Mouse (Mus musculus) G1E-ER4 (cell line): ENCODE results near the gene Bbs2. TPM values are rescaled to one million over a fixed set of nuclear protein-coding genes. Genes with fewer than 3 reads are reported as not detected.

Source experiments
- GATA1 ChIP-seq: IDR thresholded peaks from one replicate; pipeline ENCODE4 v1.8.0; 2012; ENCODE audit warnings: low read length, inconsistent platforms
- polyA plus RNA-seq: library from polyadenylated mRNA; stranded (reverse); fragments of >175 nt; gene quantifications from 2 replicates; pipeline ENCODE4 v1.2.3, GENCODE M21; 2012

The Bbs2 gene
- polyA plus RNA-seq, 1 experiment, result 1.6 TPM

DNA sequence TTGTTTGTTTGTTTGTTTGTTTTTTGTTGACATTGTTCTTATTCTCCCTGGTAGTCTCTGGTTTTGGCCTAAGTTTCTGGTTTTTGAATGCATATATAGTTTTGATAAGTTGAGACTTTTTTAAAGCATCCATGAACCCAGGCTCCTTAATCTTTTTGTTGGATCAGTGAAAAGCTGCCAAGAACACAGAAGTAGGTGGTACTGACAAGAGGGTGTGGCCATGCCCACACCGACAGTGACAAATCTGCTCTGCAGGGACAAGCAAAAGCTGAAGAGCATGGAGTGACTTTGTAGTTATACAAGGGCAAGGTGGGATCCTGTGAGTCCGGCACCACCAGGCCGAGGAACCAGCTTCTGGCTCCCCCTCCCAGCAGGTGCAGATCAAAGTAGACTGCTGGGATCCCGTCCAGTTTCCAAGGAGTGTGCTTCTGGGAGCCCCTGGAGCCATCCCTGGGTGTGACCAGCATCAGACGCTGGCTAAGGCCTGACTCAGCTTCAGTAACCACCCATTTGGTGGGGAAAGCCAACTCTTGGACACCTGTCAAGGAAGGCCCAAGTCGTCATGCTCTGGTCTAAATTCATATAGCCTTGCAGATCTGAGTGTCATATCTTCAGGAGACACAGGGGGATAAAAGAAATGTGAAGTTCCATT is 11.9 kb upstream of the Bbs2 start:
- TF ChIP-seq GATA1, result no peak

DNA sequence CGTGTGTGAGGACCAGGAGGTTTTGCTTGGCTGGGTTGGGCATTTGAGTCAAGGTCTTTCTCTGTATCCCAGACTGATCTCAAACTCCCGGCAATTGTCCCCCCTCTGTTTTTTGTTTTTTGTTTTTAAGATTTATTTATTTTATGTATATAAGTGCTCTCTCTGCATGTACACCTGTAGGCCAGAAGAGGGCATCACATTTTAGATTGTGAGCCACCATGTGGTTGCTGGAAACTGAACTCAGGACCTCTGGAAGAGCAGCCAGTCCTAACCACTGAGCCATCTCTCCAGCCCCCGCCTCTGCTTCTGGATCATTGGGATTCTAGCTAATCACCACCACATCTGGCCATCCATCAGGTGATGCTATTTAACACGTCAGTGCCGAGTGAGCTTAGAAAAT is 11.1 kb upstream of the Bbs2 start:
- no peak for TF ChIP-seq GATA1

DNA sequence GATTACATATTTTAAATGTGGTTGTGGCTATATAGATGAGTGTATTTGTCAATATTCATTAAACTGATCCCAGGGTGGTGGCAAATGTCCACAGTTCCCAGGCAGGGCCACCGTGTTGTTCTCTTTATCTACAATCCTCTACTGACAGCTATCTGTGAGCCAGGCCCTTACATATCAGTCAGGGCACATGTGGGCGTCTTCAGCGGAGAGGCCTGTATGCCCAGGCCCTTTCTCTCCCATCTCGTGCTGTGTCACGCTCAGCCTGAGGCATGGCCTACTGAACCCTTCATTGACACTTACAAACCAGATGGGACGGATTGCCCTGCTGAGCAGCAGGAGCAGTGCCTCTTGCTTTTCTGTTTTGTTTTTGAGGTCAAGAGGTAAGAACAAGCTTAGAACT is 10.7 kb upstream of the Bbs2 start:
- no peak for TF ChIP-seq GATA1

DNA sequence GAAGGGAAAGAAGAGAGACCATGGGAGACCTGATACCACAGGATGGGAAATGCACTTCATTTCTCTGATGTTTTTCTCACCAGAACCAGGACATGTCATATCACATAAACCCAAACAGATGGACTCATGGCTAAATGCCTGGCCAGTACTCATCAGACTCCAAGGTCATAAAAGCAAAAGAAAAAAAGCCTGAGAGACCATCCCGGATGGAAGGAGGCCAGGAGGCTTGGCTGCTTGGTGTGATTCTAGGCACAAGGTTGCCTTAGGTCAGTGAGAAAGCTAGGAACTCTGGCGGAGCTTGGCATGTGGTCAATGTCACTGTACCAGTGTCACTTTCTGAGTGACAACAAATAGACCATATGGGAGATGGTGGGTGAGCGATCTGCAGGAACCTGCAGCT is 9.1 kb upstream of the Bbs2 start:
- TF ChIP-seq GATA1, result no peak

DNA sequence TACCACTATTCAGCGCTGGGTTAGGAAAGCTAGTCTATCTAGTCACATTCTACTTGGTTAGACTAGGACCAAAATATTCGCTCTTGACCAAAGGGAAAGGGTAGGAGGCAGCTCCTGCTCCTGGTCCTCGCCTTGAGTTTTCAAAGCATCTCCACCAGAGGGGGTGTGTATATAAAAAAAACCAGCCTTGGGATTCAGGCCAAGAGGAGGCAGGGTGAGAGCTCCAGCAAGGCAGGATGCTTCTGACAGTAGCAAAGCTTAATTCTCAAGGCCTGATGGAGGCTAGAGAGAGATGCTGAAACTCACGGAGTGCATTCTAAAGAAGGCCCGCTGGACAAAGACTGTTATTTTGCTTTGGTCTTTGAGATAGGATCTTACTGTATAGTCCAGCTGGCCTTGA is 5.4 kb upstream of the Bbs2 start:
- TF ChIP-seq GATA1, result no peak

DNA sequence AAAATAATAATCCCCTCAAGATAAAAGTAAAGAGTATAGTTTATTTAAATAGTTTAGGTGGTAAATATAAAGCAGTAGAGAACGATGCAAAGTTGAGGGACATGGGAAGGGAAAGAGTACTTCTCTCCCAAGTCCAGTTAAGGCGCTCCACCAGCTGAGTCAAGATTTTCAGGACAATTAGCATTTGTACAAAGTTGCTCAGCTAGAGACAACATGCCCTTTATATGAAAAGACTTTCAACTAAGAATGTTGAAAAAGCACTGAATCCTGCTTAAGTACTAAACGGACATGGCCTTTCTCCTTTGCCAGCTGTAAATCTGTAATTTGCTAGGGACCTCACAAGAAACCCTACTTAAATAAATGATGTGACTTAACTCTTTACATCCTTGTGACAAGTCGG is 268 bp upstream of the Bbs2 start:
- no peak for TF ChIP-seq GATA1

DNA sequence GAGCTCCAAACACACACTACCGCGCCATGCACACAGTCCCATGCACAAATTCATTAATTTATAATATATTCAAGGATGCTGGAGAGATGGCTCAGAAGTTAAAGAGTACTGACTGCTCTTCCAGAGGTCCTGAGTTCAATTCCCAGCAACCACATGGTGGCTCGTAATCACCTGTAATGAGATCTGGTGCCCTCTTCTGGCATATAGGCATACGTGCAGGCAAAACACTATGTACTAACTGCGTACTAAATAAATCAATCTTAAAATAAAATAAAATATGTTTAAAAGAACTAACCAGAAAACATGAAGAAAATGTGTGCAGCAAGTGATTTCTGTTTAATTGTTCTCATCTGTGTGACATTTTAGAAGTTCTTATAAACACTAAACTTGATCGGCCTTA is 4.4 kb downstream of the Bbs2 start:
- TF ChIP-seq GATA1, result no peak

DNA sequence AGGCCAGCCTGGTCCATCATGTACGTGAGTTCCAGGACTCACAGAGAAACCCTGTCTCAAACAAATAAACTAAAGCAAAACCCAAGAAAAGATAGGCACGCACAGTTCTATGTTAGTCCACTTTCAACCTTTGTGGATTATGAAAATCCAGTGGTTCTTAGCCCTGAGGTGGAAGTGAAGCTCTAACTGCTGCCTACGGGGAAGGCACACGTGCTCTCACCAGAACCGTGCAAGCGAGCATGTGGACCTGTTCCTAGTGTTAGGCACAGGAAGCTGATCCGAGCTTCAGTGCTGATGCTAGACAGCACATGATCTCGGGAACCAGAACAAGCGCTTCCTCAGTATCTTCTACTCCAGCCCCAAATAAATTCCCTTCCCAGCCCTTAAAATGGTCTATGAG is 5.9 kb downstream of the Bbs2 start:
- TF ChIP-seq GATA1, result no peak

DNA sequence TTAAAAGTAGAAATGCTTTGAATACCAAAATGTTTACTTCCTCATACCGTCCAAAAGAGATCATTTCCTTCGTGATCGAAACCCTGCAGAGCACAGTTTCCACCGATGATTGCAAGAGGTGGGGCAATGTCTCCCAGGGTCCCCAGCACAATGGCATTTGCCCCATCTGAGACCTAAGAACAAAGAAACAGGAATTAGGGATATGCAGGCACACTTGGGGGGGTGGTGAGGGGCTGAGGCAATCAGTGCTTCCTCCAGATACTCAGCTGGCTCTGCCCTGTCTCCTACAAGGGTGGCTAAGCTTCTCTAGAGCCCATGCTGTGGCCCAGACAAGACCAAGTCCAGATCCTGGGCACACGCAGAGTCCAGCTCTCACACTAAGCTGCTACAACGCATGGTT is 9.0 kb downstream of the Bbs2 start:
- TF ChIP-seq GATA1, result no peak

DNA sequence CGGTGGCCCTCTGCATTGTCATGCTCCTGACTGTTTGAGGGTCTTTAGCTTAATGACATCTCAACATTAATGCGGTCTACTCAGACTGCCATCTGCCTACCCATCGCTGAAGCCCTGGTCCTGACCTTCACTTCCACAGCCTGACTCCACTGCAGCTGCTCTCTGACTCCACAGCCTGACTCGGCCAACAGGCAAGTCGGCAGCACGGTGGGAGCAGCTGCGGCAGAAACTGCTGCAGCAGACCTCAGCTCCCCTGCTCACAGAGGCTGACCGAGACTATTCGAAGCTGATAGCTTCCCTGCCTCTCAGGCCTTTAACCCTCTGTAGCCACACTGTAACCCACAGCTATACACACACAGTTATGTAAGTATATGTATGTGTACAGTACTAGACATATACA is 10.8 kb downstream of the Bbs2 start:
- TF ChIP-seq GATA1, result no peak

DNA sequence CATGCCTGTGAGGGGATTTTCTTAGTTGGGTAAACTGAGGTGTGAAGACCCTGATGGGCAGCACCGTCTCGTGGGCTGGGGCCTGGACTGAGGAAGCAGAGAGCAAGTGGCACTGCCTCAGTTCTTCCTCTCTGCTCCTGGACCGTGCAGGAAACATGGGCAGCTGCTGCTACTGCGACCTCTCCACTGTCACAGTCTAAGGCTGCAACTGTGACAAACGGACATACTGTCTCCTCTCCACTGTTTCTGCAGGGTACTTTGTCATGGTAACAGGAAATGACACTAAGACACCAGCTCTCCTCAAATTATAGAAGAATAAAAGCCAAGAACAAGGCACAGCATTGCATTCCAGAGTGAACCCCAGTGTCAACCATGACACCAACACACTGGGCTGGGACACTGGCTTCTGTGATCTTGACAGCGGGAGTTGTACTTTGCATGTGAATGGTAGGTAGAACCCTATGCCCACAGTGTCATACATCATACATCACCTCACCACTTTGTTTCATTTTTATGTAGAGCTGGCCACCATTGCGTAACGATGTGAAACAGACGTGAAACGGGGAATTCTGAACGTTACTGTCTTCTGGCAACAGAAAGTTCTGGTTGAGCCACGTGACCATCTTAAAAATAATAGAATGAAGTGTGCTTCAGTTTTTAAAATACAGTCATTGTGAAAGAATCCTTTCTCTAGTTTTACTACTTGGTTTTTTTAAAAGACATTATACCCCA is 22.1 kb downstream of the Bbs2 start:
- TF ChIP-seq GATA1, result no peak

DNA sequence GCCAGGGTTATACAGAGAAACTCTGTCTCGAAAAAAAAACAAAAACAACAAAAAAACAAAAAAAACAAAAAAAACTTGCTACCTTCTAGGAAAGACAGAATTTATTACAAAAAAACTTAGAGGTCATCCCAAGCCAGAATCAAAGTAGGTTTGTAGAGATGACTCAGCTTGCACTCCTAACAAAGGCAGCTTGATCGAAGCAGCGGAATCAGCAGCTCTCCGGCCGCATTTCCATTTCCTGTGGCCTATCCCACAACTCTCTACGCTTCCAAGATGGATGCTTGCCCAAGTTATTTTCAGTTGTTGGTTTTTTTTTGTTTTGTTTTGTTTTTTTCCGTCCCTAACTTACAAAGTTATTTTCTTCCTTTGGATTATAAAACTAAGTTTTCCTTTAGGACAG is 29.9 kb downstream of the Bbs2 start:
- TF ChIP-seq GATA1, result no peak

DNA sequence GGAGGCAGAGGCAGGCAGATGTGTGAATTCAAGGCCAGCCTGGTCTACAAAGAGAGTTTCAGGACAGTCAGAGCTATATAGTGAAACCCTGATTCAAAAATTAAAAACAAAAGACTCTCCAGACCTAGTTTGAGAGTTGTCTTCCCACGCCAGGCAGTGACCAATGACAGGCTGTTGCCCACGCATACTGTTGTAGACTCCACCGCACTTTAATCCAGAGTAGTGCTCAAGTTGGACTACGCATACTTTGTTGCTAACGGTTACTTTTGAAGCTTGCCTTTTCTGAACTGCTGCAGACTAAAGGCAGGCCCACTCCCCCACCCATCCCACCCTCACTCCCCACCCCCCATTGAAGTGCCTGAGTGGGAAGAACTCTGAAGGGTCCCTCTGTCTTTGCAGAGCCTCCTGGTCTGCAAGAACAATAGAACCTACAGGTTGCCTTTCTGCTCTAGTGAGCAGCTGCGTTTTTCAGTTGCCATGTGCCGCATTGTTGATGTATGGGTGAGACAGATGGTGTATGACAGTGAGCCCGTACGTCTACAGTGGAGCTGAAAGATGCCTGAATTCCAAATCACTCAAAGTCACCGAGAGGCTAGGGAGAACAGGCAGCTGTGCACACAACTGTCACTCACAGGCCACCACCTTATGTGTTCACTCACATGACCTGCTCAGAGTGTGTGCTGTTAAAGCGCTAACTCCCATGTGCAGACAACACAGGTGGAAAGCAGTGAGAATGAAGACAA is 32.4 kb downstream of the Bbs2 start:
- TF ChIP-seq GATA1, result no peak

DNA sequence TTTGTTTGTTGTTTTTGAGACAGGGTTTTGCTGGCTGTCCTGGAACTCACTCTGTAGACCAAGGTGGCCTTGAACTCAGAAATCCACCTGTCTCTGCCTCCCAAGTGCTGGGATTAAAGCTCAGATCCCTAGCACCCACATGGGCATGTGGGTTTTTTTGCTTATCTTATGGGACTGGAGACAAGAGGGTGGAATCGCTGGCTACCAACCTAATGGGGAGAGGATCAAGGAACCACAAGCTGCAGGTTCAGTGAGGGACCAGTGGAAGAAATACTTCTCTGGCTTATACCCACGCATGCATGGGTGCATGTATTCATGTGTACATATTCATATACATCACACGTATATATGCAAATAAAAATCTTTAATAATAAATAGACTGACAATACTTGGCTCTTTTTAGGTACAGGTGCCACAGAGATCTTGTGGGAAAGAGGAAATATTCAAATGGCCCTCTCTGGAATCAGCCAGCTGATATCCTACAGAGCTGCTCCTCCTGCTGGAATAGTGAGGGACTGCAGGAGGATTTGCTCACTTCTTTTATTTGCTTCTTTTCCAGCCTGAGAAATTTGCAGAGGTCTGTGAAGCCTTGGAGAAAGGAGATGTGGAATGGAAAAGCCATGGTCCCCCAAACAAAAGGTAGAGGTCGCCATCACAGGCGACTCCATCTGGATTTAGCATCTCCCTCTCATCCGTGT is 41.4 kb downstream of the Bbs2 start:
- TF ChIP-seq GATA1, result no peak

DNA sequence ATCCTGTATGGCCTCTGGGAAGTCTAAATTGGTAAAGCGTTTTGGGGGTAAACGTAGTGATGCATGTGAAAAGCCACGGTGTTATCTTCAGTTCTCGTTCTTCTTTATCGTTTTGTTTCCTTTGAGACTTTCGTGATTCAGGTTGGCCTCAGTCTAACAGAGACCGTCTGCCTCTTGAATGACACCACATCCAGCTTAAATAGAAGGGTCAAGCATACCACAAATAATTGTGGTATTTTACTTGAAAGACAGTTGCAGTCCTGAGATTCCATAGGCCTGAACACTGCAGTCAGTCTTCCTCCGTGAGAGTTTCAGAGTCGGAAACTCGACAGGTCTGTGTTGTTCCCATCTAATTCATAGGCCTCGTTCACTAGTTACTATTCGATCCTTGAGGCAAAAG is 46.0 kb downstream of the Bbs2 start:
- TF ChIP-seq GATA1, result no peak

DNA sequence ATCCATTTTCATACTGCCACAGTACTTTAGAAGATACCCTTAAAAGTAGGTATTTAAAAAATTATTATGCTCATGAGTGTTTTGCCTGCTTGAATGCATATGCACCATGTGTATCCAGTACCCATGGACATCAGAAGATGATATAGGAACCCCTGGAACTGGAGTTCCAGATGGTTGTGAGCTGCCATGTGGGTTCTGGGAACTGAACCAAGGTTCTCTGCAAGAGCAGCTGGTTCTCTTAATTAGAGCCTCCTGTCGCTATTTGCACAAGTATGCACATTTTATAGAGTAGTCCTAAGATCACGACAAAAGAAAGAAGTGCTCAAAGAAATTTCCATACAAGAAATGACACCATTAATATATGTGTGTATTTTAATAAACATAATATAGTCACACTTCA is 50.9 kb downstream of the Bbs2 start:
- TF ChIP-seq GATA1, result no peak
